Mouse (Mus musculus) stomach, postnatal 0 days (tissue): ENCODE measurements around the gene Myo10.
"Not testable (repeated sequence)": the region's sequence is repeated elsewhere in the genome, so short reads cannot be mapped to it uniquely, and the experiment has no call there.

Experiments
- CTCF ChIP-seq: IDR thresholded peaks from 2 replicates; pipeline ENCODE4 v1.5.1; 2016; ENCODE audit warnings: antibody characterized with exemption, low read depth, mild to moderate bottlenecking, moderate library complexity
- EP300 ChIP-seq: optimal IDR thresholded peaks from 2 replicates; pipeline ENCODE3; 2016; ENCODE audit warnings: antibody characterized with exemption

DNA sequence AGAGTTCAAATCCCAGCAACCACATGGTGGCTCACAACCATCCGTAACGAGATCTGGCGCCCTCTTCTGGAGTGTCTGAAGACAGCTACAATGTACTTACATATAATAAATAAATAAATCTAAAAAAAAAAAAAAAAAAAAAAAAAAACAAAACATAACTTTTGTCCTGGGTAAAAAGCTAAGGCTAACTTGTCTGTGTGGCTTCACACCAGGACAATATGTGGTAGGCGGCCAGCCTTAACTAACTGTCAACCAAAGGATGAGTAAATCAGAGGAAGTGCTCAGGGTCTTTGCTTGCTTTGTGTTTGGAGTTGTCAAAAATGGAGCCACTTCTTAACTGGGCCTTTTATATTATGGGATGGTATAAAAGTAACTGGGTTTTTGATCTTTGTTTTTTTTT, 95.8 kb downstream of the Myo10 start:
- not testable (repeated sequence) for TF ChIP-seq CTCF, EP300
